Mouse (Mus musculus) bone marrow, adult 2 months (tissue): ENCODE measurements at regions not wholly inside any gene's neighbourhood (a gene's known extent, or its start where the extent isn't known, plus 50 kb on each side); places are given as distances from the start of the nearest gene placed in this dataset.

Experiments used
- CTCF ChIP-seq: fragments of 200-500 bp; IDR thresholded peaks from 2 replicates; pipeline ENCODE4 v1.5.1; 2011; ENCODE audit warnings: low read length, control low read depth; ENCODE audit not compliant: control insufficient read depth, insufficient read depth
- POLR2A ChIP-seq: fragments of 200-500 bp; IDR thresholded peaks from 2 replicates; pipeline ENCODE4 v1.6.1; 2011; ENCODE audit warnings: low read depth, mild to moderate bottlenecking, control low read depth, low read length, borderline replicate concordance; ENCODE audit not compliant: control insufficient read depth

DNA sequence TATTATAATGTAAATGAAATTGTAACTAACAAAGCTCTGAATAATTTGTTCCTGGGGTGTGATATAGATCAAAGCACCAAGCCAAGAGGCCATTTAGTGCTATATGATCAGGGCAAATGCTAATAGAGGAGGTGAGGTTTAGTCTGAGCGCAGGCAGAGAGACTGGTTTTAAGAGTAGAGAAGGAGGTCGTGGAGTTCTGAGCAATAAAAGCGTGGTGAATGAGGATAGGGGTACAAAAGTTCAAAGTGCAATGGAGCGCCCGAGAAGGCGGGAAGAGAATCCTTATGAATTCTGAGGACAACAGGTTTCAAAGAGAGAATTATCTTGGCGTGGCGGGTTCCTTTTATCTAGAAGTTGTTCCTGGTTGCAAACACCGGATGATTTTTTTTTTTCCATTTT lies 261.5 kb upstream of the Nrip1 start:
- no peak for TF ChIP-seq CTCF
- TF ChIP-seq POLR2A = no peak
